ENCODE assay signal across 23 mouse cellular contexts in genomic region chr7:129966771-129967170, GRCm38 (mm10).
A peak's percentile ranks its signal among the peaks of the same experiment; 100 is the strongest.
DNase-seq lines count a peak whose midpoint lies in the region; ATAC-seq and TF ChIP-seq lines count a peak whose summit lies in the region.
"Had no signal": no experiment of that assay in that cellular context is flagged by ENCODE, and none has a peak within 500 bp of the region (broad histone marks: within the 10 kb centered on the region; RNA-seq: fewer than 3 reads in every experiment).

No protein-coding gene starts in this region.

- H3K4me3 ChIP-seq in cerebellum, adult 2 months (replicated peaks; ENCODE audit: insufficient read depth, low read depth, low read length) = no peak overlapping the region
- no peak overlapping the region for H3K4me3 ChIP-seq in kidney, embryonic 14.5 days (ENCODE audit: low read length)
- H3K4me3 ChIP-seq: erythroblast, embryonic 14.5 days; midbrain, embryonic 13.5 days; neural tube, embryonic 13.5 days had no signal

- H3K4me1 ChIP-seq in cerebellum, adult 2 months (ENCODE audit: control insufficient read depth, insufficient read depth, low read length) = peaks cover 4% of the 10 kb centered on the region
- peaks cover 8% of the 10 kb centered on the region; the same call in 1 of the 2 replicates for H3K4me1 ChIP-seq in kidney, embryonic 14.5 days (ENCODE audit: control insufficient read depth, insufficient read depth, low read length)

- TF ChIP-seq POLR2A in cerebellum, adult 2 months (IDR thresholded peaks at IDR 0.05; ENCODE audit: borderline replicate concordance, insufficient read depth, low read length) = no peak

- 48% methylated on average over 2 of the region's 2 CpGs for whole genome bisulfite sequencing in cerebellum, adult 2 months
- WGBS in kidney, embryonic 14.5 days = 97% methylated on average over 2 of the region's 2 CpGs

- no peak overlapping the region for H3K27ac ChIP-seq in cerebellum, adult 2 months (ENCODE audit: insufficient read depth, low read length)
- no peak overlapping the region for H3K27ac ChIP-seq in kidney, embryonic 14.5 days (ENCODE audit: low read depth, low read length)
- H3K27ac ChIP-seq: hindbrain, embryonic 14.5 days; midbrain, embryonic 13.5 days; neural tube, embryonic 13.5 days; stomach, postnatal 0 days had no signal

- TF ChIP-seq CTCF in cerebellum, adult 2 months (IDR thresholded peaks at IDR 0.05; ENCODE audit: borderline replicate concordance, insufficient read depth, low read depth, low read length) = no peak

- no peaks in the 10 kb centered on the region for H3K36me3 ChIP-seq in kidney, embryonic 14.5 days (ENCODE audit: control insufficient read depth, insufficient read depth, low read length)
- H3K36me3 ChIP-seq: midbrain, embryonic 13.5 days; neural tube, embryonic 13.5 days had no signal

- no peak overlapping the region for H3K9ac ChIP-seq in kidney, embryonic 14.5 days (ENCODE audit: low read depth, low read length)
- H3K9ac ChIP-seq: hindbrain, embryonic 14.5 days; midbrain, embryonic 13.5 days; neural tube, embryonic 13.5 days had no signal

- no peak overlapping the region for H3K4me2 ChIP-seq in kidney, embryonic 14.5 days (replicated peaks; ENCODE audit: low read depth, low read length)
- H3K4me2 ChIP-seq: hindbrain, embryonic 14.5 days; midbrain, embryonic 13.5 days; neural tube, embryonic 13.5 days had no signal

- no peaks in the 10 kb centered on the region for H3K9me3 ChIP-seq in kidney, embryonic 14.5 days (ENCODE audit: control insufficient read depth, low read length)
- H3K9me3 ChIP-seq: midbrain, embryonic 13.5 days; neural tube, embryonic 13.5 days had no signal

- no peaks in the 10 kb centered on the region for H3K27me3 ChIP-seq in cerebellum, adult 2 months (ENCODE audit: control insufficient read depth, insufficient read depth, low read length)
- no peaks in the 10 kb centered on the region for H3K27me3 ChIP-seq in kidney, embryonic 14.5 days (ENCODE audit: control insufficient read depth, insufficient read depth, low read length)
- H3K27me3 ChIP-seq: midbrain, embryonic 13.5 days; neural tube, embryonic 13.5 days; Patski had no signal

- peak; percentile 68 to 70 for DNase-seq in cerebellum, postnatal 10 days
- DNase-seq in cerebellum, adult 2 months = no peak
- DNase-seq in left cerebral cortex, postnatal 25 days (ENCODE audit: low spot score in 2 of 2) = peak; percentile 11 to 72
- DNase-seq in left cerebral cortex, adult 8-10 months (ENCODE audit: low spot score in 2 of 2) = no peak
- peak; percentile 61 for DNase-seq in layer of hippocampus, adult 9-10 months (ENCODE audit: low spot score)
- DNase-seq in telencephalon, adult 2 months (ENCODE audit: low read depth, low spot score) = peak; percentile 46
- DNase-seq in heart, adult 9 months (ENCODE audit: low spot score in 2 of 2) = no peak
- DNase-seq: adrenal gland, postnatal 25 days; cerebellum, adult 8-10 months; heart, postnatal 36 days; kidney, adult 8-10 months; kidney, postnatal 36 days; liver; lung, postnatal 10 days had no signal

- intact Hi-C loops in left cerebral cortex, postnatal 25 days (cut with DNase I) = no loop called here

- ATAC-seq in kidney, embryonic 14.5 days (ENCODE audit: low FRiP score, low TSS enrichment) = no peak
- ATAC-seq: activated CD4-positive, CD25-positive, alpha-beta regulatory T cell, adult 4 months; forebrain, embryonic 16.5 days; midbrain, embryonic 13.5 days; Patski had no signal

Comparison
In these comparisons a context has a peak if more than half of its experiments do, and no peak if none do; other contexts are left out.
1. DNase-seq: peak in cerebellum, postnatal 10 days (2 of 2), left cerebral cortex, postnatal 25 days (2 of 2), layer of hippocampus, adult 9-10 months (single experiment) and telencephalon, adult 2 months (single experiment); none in cerebellum, adult 2 months (0 of 2), left cerebral cortex, adult 8-10 months (0 of 2) and heart, adult 9 months (0 of 2).